Mouse (Mus musculus) adrenal gland, postnatal 0 days (tissue): ENCODE measurements around the gene Trmt1. TPM values are rescaled to one million over a fixed set of nuclear protein-coding genes. Genes with fewer than 3 reads are reported as not detected.

ENCODE experiments used
- polyA plus RNA-seq: library from polyadenylated mRNA; unstranded; fragments of >200 nt; fragmentation: Nextera tagmentation; extraction: Ambion mirVana; gene quantifications from 2 replicates; pipeline ENCODE4 v1.2.1, GENCODE M21; 2015

Gene Trmt1
- 45.7 and 56.8 TPM in 2 replicates for polyA plus RNA-seq

GRCm38 (mm10) chr8:84686191-84687002 is at the start of gene Trmt1:
Gene Trmt1 (plus strand): TSS chr8:84686307.

GRCm38 (mm10) chr8:84662581-84663065 is 23.5 kb upstream of the Trmt1 start, which contains the start of gene Ier2:
Gene Ier2 (minus strand): TSS chr8:84662852.

GRCm38 (mm10) chr8:84687705-84688100 is 1.6 kb downstream of the Trmt1 start, which contains the start of gene Nacc1:
Gene Nacc1 (minus strand): TSS chr8:84687862.

GRCm38 (mm10) chr8:84700941-84701911 is 15.1 kb downstream of the Trmt1 start, which contains the start of gene Lyl1:
Gene Lyl1 (plus strand): TSS chr8:84701457.

GRCm38 (mm10) chr8:84722850-84723570 is 36.9 kb downstream of the Trmt1 start, which contains the start of gene G430095P16Rik:
Gene G430095P16Rik (plus strand): TSS chr8:84723007.

Other genes starting within 250 kb of the Trmt1 start
- gene Ier2, start 23.5 kb upstream of the Trmt1 start, polyA plus RNA-seq, result 56.1 and 58.9 TPM in 2 replicates
- 6.6 and 9.1 TPM in 2 replicates for gene Nacc1, start 1.6 kb downstream of the Trmt1 start, polyA plus RNA-seq
- gene Lyl1, start 15.2 kb downstream of the Trmt1 start, polyA plus RNA-seq, result 5.0 and 7.0 TPM in 2 replicates
- 1.7 and 3.0 TPM in 2 replicates for gene G430095P16Rik, start 36.7 kb downstream of the Trmt1 start, polyA plus RNA-seq
- 22.8 and 26.3 TPM in 2 replicates for gene Nfix, start 114.0 kb downstream of the Trmt1 start, polyA plus RNA-seq
- gene Dand5, start 136.5 kb downstream of the Trmt1 start, polyA plus RNA-seq, result 6.6 and 9.9 TPM in 2 replicates
- 74.9 and 88.3 TPM in 2 replicates for gene Gadd45gip1, start 145.2 kb downstream of the Trmt1 start, polyA plus RNA-seq
- 80.9 and 112 TPM in 2 replicates for gene Rad23a, start 154.4 kb downstream of the Trmt1 start, polyA plus RNA-seq
- gene Calr, start 160.6 kb downstream of the Trmt1 start, polyA plus RNA-seq, result 326 and 438 TPM in 2 replicates
- 34.4 and 47.4 TPM in 2 replicates for gene Farsa, start 170.7 kb downstream of the Trmt1 start, polyA plus RNA-seq
- gene Syce2, start 185.8 kb downstream of the Trmt1 start, polyA plus RNA-seq, result 52.9 and 54.5 TPM in 2 replicates
- gene Gcdh, start 207.6 kb downstream of the Trmt1 start, polyA plus RNA-seq, result 29.7 and 48.4 TPM in 2 replicates
- gene Klf1, start 215.6 kb downstream of the Trmt1 start, polyA plus RNA-seq, result 9.0 and 20.1 TPM in 2 replicates
- gene Dnase2a, start 222.3 kb downstream of the Trmt1 start, polyA plus RNA-seq, result 10.5 and 16.2 TPM in 2 replicates